Comparison of ENCODE assay signal across 9 mouse cellular contexts in genomic region chr2:164967761-164968440, GRCm38 (mm10). TPM values are rescaled to one million over a fixed set of nuclear protein-coding genes. Genes with fewer than 3 reads are reported as not detected.
DNase-seq lines count a peak whose midpoint lies in the region; ATAC-seq lines count a peak whose summit lies in the region.
"Had no signal": no experiment of that assay in that cellular context is flagged by ENCODE, and none has a peak within 500 bp of the region (broad histone marks: within the 10 kb centered on the region; RNA-seq: fewer than 3 reads in every experiment).

No protein-coding gene starts in this region.

- H3K27ac ChIP-seq in heart, embryonic 13.5 days (replicated peaks) = no peak overlapping the region
- H3K27ac ChIP-seq in hindbrain, embryonic 15.5 days (replicated peaks) = peak overlapping the region; percentile 92
- H3K27ac ChIP-seq in limb, embryonic 15.5 days = no peak overlapping the region

- no peak for ATAC-seq in heart, embryonic 13.5 days (ENCODE audit: extremely low read depth, insufficient number of reproducible peaks, low FRiP score, low TSS enrichment)
- ATAC-seq in hindbrain, embryonic 15.5 days (ENCODE audit: low FRiP score, low read depth) = peak; percentile 75
- no peak for ATAC-seq in limb, embryonic 15.5 days (ENCODE audit: insufficient number of reproducible peaks, low FRiP score, low TSS enrichment, low read depth)
- no peak for ATAC-seq in erythroblast, adult 5-6 weeks (replicated peaks; ENCODE audit: low FRiP score, poor library complexity, severe bottlenecking)

- 2% methylated on average over 63 of the region's 65 CpGs for WGBS in heart, embryonic 13.5 days
- WGBS in hindbrain, embryonic 15.5 days = under 1% methylated on average over 62 of the region's 65 CpGs
- WGBS in limb, embryonic 15.5 days = 2% methylated on average over 62 of the region's 65 CpGs

- H3K9ac ChIP-seq in heart, embryonic 13.5 days = no peak overlapping the region
- peak overlapping the region; percentile 64 for H3K9ac ChIP-seq in hindbrain, embryonic 15.5 days
- H3K9ac ChIP-seq in limb, embryonic 15.5 days = no peak overlapping the region

- H3K27me3 ChIP-seq in heart, embryonic 13.5 days (replicated peaks) = peaks cover 95% of the 10 kb centered on the region
- peaks cover 20% of the 10 kb centered on the region for H3K27me3 ChIP-seq in hindbrain, embryonic 15.5 days
- peaks cover 91% of the 10 kb centered on the region for H3K27me3 ChIP-seq in limb, embryonic 15.5 days

- H3K36me3 ChIP-seq in heart, embryonic 13.5 days = no peaks in the 10 kb centered on the region
- H3K36me3 ChIP-seq in hindbrain, embryonic 15.5 days = no peaks in the 10 kb centered on the region
- no peaks in the 10 kb centered on the region for H3K36me3 ChIP-seq in limb, embryonic 15.5 days

- DNase-seq in heart, adult 9 months (ENCODE audit: low spot score in 2 of 2) = no peak
- peak; percentile 91 to 94 for DNase-seq in cerebellum, postnatal 25 days
- DNase-seq in right cerebral cortex, postnatal 25 days = peak; percentile 85
- DNase-seq in thymus, postnatal 14 days = no peak

- no peaks in the 10 kb centered on the region for H3K9me3 ChIP-seq in heart, embryonic 13.5 days
- H3K9me3 ChIP-seq in hindbrain, embryonic 15.5 days = no peaks in the 10 kb centered on the region
- no peaks in the 10 kb centered on the region for H3K9me3 ChIP-seq in limb, embryonic 15.5 days

- peaks cover 17% of the 10 kb centered on the region for H3K4me1 ChIP-seq in heart, embryonic 13.5 days
- H3K4me1 ChIP-seq in hindbrain, embryonic 15.5 days (replicated peaks) = peaks cover 84% of the 10 kb centered on the region
- peaks cover 21% of the 10 kb centered on the region for H3K4me1 ChIP-seq in limb, embryonic 15.5 days

- H3K4me2 ChIP-seq in heart, embryonic 13.5 days = peak overlapping the region; percentile 73
- peak overlapping the region; percentile 86 for H3K4me2 ChIP-seq in hindbrain, embryonic 15.5 days
- peak overlapping the region; percentile 66 for H3K4me2 ChIP-seq in limb, embryonic 15.5 days

- peak overlapping the region; percentile 47 for H3K4me3 ChIP-seq in heart, embryonic 13.5 days
- H3K4me3 ChIP-seq in hindbrain, embryonic 15.5 days = peak overlapping the region; percentile 65
- peak overlapping the region; percentile 32 for H3K4me3 ChIP-seq in limb, embryonic 15.5 days
- H3K4me3 ChIP-seq: erythroblast, embryonic 14.5 days had no signal

RNA-seq across cellular contexts. Expression of gene Slc12a5, which starts 7.3 kb away (rescaled TPM):
- polyA plus RNA-seq in heart, embryonic 13.5 days (2015; fragmentation: Nextera tagmentation; extraction: Ambion mirVana) = 0.42 and 0.56 TPM in 2 replicates
- polyA plus RNA-seq in hindbrain, embryonic 15.5 days (2015; fragmentation: Nextera tagmentation; extraction: Ambion mirVana) = 55.2 and 60.5 TPM in 2 replicates
- polyA plus RNA-seq in limb, embryonic 15.5 days (2015; fragmentation: Nextera tagmentation; extraction: Ambion mirVana) = 0.51 and 0.97 TPM in 2 replicates
- total RNA-seq in erythroblast, adult 5-6 weeks (2015; ENCODE audit: low replicate concordance) = not detected in 2 replicates
- not detected in 2 replicates for total RNA-seq in erythroblast, adult 5-6 weeks (2017; ENCODE audit: low replicate concordance)
- polyA plus RNA-seq: erythroblast, embryonic 14.5 days had no signal

RNA-seq across cellular contexts. Expression of gene Mmp9, which starts 27.3 kb away (rescaled TPM):
- polyA plus RNA-seq in heart, embryonic 13.5 days (2015; fragmentation: Nextera tagmentation; extraction: Ambion mirVana) = 0.33 and 0.36 TPM in 2 replicates
- 27.0 and 37.2 TPM in 2 replicates for polyA plus RNA-seq in hindbrain, embryonic 15.5 days (2015; fragmentation: Nextera tagmentation; extraction: Ambion mirVana)
- polyA plus RNA-seq in limb, embryonic 15.5 days (2015; fragmentation: Nextera tagmentation; extraction: Ambion mirVana) = 22.2 and 52.4 TPM in 2 replicates
- 73.6 and 120 TPM in 2 replicates for total RNA-seq in erythroblast, adult 5-6 weeks (2015; ENCODE audit: low replicate concordance)
- 31.4 and 35.7 TPM in 2 replicates for total RNA-seq in erythroblast, adult 5-6 weeks (2017; ENCODE audit: low replicate concordance)
- polyA plus RNA-seq: erythroblast, embryonic 14.5 days had no signal

RNA-seq across cellular contexts. Expression of gene Zfp335, which starts 56.3 kb away (rescaled TPM):
- polyA plus RNA-seq in heart, embryonic 13.5 days (2015; fragmentation: Nextera tagmentation; extraction: Ambion mirVana) = 8.8 and 9.2 TPM in 2 replicates
- polyA plus RNA-seq in hindbrain, embryonic 15.5 days (2015; fragmentation: Nextera tagmentation; extraction: Ambion mirVana) = 13.7 and 18.3 TPM in 2 replicates
- 13.2 and 13.9 TPM in 2 replicates for polyA plus RNA-seq in limb, embryonic 15.5 days (2015; fragmentation: Nextera tagmentation; extraction: Ambion mirVana)
- total RNA-seq in erythroblast, adult 5-6 weeks (2015; ENCODE audit: low replicate concordance) = 13.4 and 17.9 TPM in 2 replicates
- total RNA-seq in erythroblast, adult 5-6 weeks (2017; ENCODE audit: low replicate concordance) = 9.9 and 10.3 TPM in 2 replicates

Comparison
In these comparisons a context has a peak if more than half of its experiments do, and no peak if none do; other contexts are left out.
1. DNase-seq: peak in cerebellum, postnatal 25 days (2 of 2) and right cerebral cortex, postnatal 25 days (single experiment); none in heart, adult 9 months (0 of 2) and thymus, postnatal 14 days (single experiment).
2. RNA of gene Slc12a5, which starts 7.3 kb away (polyA plus RNA-seq): 55.2 to 60.5 TPM in hindbrain, embryonic 15.5 days; 0.51 to 0.97 TPM in limb, embryonic 15.5 days and 0.42 to 0.56 TPM in heart, embryonic 13.5 days; every median in the first group is over 10 times any median in the second.
3. RNA of gene Mmp9, which starts 27.3 kb away (polyA plus RNA-seq): 27.0 to 37.2 TPM in hindbrain, embryonic 15.5 days and 22.2 to 52.4 TPM in limb, embryonic 15.5 days; 0.33 to 0.36 TPM in heart, embryonic 13.5 days; every median in the first group is over 10 times any median in the second.
4. Peak in every context shown above with its lines, with median percentiles within 50 percentile points of each other: H3K4me2 ChIP-seq and H3K4me3 ChIP-seq.